Mouse (Mus musculus): ENCODE measurements around the gene Mad1l1. TPM values are rescaled to one million over a fixed set of nuclear protein-coding genes. Genes with fewer than 3 reads are reported as not detected.

Mad1l1 gene
- polyA plus RNA-seq, 1 experiment: 21.6 TPM

- no peak for DNase-seq (ENCODE audit: low read depth)
These were observed 57.3 kb downstream of the Mad1l1 start for GRCm38 (mm10) chr5:140263754-140264749.

GRCm38 (mm10) chr5:140262401-140262800 lies 59.0 kb downstream of the Mad1l1 start:
- DNase-seq (ENCODE audit: low read depth): no peak

GRCm38 (mm10) chr5:140261313-140261712 lies 60.0 kb downstream of the Mad1l1 start:
- DNase-seq (ENCODE audit: low read depth): no peak

GRCm38 (mm10) chr5:140258633-140259032 lies 62.7 kb downstream of the Mad1l1 start:
- no peak for DNase-seq (ENCODE audit: low read depth)

- DNase-seq (ENCODE audit: low read depth): no peak
These were observed 63.3 kb downstream of the Mad1l1 start for GRCm38 (mm10) chr5:140258035-140258434.

- no peak for DNase-seq (ENCODE audit: low read depth)
These were observed 63.9 kb downstream of the Mad1l1 start for GRCm38 (mm10) chr5:140257439-140257838.

GRCm38 (mm10) chr5:140256685-140257084 lies 64.7 kb downstream of the Mad1l1 start:
- no peak for DNase-seq (ENCODE audit: low read depth)

- no peak for DNase-seq (ENCODE audit: low read depth)
These were observed 66.1 kb downstream of the Mad1l1 start for GRCm38 (mm10) chr5:140255265-140255664.

GRCm38 (mm10) chr5:140254656-140255055 lies 66.7 kb downstream of the Mad1l1 start:
- DNase-seq (ENCODE audit: low read depth): no peak

- DNase-seq (ENCODE audit: low read depth): no peak
These were observed 69.4 kb downstream of the Mad1l1 start for GRCm38 (mm10) chr5:140251989-140252388.

GRCm38 (mm10) chr5:140250370-140250769 lies 71.0 kb downstream of the Mad1l1 start:
- DNase-seq (ENCODE audit: low read depth): no peak

GRCm38 (mm10) chr5:140249359-140250062 lies 71.8 kb downstream of the Mad1l1 start:
- DNase-seq (ENCODE audit: low read depth): no peak

GRCm38 (mm10) chr5:140248101-140248500 lies 73.3 kb downstream of the Mad1l1 start:
- no peak for DNase-seq (ENCODE audit: low read depth)

- DNase-seq (ENCODE audit: low read depth): no peak
These were observed 81.1 kb downstream of the Mad1l1 start for GRCm38 (mm10) chr5:140240235-140240634.

GRCm38 (mm10) chr5:140238880-140239279 lies 82.5 kb downstream of the Mad1l1 start:
- no peak for DNase-seq (ENCODE audit: low read depth)

GRCm38 (mm10) chr5:140230818-140231217 lies 90.5 kb downstream of the Mad1l1 start:
- no peak for DNase-seq (ENCODE audit: low read depth)

- DNase-seq (ENCODE audit: low read depth): no peak
These were observed 93.0 kb downstream of the Mad1l1 start for GRCm38 (mm10) chr5:140228306-140228705.

GRCm38 (mm10) chr5:140226871-140227270 lies 94.5 kb downstream of the Mad1l1 start:
- DNase-seq (ENCODE audit: low read depth): no peak

GRCm38 (mm10) chr5:140225881-140226280 lies 95.5 kb downstream of the Mad1l1 start:
- DNase-seq (ENCODE audit: low read depth): no peak

GRCm38 (mm10) chr5:140225103-140225502 lies 96.2 kb downstream of the Mad1l1 start:
- DNase-seq (ENCODE audit: low read depth): no peak

- DNase-seq (ENCODE audit: low read depth): no peak
These were observed 98.0 kb downstream of the Mad1l1 start for GRCm38 (mm10) chr5:140223070-140224053.

All from gonadal fat pad, adult 2 months (tissue).